Mouse (Mus musculus) brain, adult 2 months (tissue): ENCODE data around the gene Gtsf1.

Experiments used
- DNase-seq: peaks from one replicate; pipeline ENCODE4 v3.0.0; 2011; ENCODE audit warnings: low read depth, low spot score

Gtsf1 gene

DNA sequence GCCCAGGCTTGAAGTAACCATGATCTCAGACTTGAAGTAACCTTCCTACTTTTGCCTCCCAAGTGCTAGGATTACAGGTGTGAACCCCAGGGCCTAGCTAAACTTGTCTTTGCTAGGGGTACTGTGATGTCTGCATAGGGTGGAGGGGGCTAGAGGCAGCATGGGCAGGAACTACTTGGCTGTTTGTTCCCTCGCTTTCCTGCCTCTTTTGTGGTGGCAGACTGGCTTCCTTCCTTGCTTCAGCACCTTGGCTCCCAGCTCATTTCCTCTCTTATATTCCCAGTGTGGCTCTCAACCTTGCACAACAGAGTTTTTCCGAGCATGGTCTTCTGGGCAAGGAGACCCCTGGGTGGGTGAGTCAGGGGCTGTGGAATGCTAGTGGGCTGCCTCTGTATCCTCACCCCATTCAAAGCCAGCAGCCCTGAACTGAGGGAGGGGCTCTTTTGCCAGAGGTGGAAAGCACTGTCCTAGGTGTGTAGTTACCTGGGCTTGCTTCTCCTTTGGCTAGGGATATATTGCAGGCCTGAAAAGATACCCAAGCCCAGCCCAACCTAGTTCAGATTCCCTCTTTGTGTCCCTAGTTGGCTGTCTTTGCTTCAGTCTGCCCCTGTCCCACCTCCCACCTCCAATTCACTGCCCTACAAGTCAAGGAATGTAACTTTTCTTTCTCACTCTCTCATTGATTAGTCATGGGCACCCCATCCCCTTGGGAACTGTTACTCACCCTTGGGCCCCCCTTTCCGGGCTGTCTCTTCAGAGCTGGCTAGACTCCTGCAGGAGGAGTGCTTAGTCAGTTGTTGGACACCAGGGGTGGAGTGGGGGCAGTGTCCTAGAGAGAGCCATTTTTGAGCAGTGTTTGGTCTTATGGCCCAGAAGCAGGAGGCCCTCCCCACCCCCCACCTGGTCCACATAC is 52.3 kb downstream of the Gtsf1 start:
- no peak for DNase-seq

- no peak for DNase-seq
Observed at GRCm38 (mm10) chr15:103376837-103377269, 53.4 kb downstream of the Gtsf1 start.

DNA sequence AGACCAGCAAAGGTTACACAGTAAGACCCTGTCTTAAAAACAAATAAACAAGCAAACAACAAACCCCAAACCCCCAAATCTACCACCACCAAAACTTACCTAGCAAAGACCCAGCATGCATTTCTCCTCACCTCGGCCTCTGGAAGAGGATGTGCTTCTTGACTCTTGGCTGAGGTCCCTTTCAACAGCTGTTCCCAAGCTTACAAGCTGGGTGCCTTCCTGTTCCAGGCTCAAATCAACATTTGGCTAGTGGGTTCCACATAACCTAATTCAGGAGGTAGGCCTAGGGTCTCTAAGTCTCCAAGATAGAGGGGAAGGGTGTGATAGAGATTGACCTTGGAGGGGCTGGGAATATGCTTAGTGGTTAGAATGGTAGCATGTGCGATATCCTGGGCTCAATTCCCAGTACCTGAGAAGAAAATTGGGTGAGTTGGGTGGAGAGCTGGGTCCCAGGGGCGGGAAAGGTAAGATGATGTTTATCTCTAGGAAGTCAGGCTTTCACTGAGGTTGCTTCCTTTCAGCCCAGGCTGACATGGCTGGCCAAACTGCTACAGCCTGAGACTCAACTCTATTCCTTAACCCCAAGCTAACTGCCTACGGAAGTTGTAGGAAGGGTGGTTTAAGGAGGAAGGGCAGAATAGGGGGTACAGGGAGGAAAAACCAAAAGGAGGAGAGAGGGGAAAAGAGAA is 55.0 kb downstream of the Gtsf1 start:
- no peak for DNase-seq

GRCm38 (mm10) chr15:103372461-103372860 is 57.8 kb downstream of the Gtsf1 start:
- no peak for DNase-seq

- DNase-seq: no peak
Observed at GRCm38 (mm10) chr15:103371741-103372140, 58.5 kb downstream of the Gtsf1 start.

GRCm38 (mm10) chr15:103371208-103371607 is 59.1 kb downstream of the Gtsf1 start:
- no peak for DNase-seq

DNA sequence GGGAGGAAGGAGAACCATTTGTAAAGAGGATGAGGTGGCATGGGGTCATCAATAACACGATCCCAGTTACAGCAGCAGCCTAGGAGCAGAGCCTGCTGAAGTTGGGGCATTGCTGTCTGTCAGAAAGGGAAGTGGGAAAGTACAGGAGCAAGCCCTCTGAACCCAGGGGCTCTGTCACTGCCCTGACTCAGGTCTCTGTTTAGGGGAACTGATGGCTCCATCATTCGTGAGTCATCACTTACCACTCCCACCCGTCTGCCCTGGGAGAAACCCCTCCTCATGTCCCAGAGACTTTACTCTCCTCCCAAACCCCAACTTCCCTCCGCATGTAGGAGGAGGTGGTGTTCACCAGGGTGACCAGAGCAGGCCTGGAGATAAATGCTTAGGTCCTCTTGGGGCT is 59.8 kb downstream of the Gtsf1 start:
- DNase-seq: no peak

DNA sequence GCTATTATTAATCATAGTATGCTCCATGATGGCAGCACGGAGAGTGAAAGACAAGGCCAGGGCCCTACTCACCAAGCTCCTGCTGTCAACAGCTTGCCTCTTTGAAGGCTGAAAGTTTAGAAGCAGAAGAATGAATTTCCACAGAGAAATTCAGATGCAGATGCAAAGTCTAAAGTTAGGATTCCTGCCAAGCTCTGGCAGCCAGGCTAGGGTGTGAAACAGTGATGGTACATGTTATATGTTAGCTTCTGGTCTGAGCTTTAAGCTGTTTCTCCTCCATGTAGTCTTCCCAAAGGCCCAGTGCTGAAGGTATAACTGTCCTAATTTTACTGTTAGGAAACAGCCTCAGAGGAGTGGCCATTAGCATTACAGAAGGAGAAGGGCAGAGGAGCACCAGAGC is 61.1 kb downstream of the Gtsf1 start:
- peak; percentile 67 for DNase-seq

- no peak for DNase-seq
Observed at GRCm38 (mm10) chr15:103368179-103368940, 61.9 kb downstream of the Gtsf1 start.

- peak; percentile 31 for DNase-seq
Observed at GRCm38 (mm10) chr15:103366376-103367149, 63.7 kb downstream of the Gtsf1 start, which contains the start of gene Itga5. Gene Itga5 (minus strand): TSS chr15:103366763.

DNA sequence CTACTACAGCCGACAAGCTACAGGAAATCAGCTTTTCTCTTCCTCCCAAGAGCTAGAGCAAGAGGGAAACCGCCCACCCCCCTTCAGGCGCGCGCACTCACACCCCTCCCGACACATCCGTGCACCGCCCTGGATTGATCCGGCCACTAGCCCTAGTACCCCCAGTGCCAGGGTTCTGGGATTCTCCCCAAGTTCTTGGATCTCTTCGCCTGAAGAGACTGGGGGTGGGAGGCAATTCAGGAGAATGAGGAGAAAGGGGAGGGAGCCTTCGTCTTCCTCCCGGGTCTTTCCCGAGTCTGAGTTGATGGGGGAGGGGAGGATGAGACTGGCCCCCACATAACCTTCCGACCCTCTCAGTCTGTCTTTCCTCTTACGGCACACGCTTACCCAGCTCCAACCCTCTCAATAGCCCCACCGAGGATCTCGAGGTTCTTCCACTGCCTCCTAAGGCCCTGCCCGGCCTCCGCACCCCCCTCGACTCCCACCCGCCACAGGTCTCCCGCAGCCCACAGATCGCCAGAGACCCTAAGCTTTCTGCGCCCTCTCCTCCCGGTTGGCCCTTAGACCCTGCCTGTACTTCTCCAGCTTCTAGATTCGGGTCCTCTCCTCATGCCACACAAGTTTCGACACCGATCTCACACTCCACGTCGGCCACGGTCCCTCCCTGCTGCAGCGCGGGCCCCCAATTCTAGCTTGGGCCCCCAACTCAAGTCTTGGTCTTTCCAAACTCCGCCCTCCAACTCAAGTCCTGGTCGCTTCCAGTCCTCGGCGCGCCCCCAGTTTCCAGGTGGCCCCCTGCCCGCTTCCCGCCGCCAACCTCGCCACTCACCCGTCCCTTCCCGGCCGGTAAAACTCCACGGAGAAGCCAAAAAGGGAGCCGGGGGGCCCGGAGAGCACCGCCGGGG is 64.5 kb downstream of the Gtsf1 start:
- no peak for DNase-seq

- no peak for DNase-seq
Observed at GRCm38 (mm10) chr15:103364761-103365160, 65.5 kb downstream of the Gtsf1 start.

GRCm38 (mm10) chr15:103363809-103364208 is 66.5 kb downstream of the Gtsf1 start:
- DNase-seq: no peak

DNA sequence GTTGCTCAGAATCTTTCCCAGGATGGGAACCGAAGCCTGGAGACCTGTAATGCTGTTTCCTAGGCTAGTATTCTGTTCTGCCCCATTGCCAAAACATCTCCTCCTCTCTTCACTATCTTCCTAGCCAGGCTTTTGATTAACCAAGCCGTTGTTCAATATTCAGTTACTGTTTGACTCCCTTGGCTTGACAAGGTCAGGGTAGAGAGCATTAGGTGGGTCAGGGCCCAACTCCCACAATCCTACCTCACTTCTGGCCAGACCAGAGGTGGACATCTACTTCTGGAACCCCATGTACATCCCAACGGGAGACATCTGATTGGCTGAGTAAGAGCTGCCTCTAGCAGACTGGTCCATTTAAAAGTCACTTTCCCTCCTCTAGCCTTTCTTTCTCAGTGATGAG is 67.3 kb downstream of the Gtsf1 start:
- DNase-seq: no peak

- no peak for DNase-seq
Observed at GRCm38 (mm10) chr15:103362333-103362732, 67.9 kb downstream of the Gtsf1 start.

- no peak for DNase-seq
Observed at GRCm38 (mm10) chr15:103361269-103361668, 69.0 kb downstream of the Gtsf1 start.

- peak; percentile 90 for DNase-seq
Observed at GRCm38 (mm10) chr15:103359869-103360602, 70.2 kb downstream of the Gtsf1 start.

DNA sequence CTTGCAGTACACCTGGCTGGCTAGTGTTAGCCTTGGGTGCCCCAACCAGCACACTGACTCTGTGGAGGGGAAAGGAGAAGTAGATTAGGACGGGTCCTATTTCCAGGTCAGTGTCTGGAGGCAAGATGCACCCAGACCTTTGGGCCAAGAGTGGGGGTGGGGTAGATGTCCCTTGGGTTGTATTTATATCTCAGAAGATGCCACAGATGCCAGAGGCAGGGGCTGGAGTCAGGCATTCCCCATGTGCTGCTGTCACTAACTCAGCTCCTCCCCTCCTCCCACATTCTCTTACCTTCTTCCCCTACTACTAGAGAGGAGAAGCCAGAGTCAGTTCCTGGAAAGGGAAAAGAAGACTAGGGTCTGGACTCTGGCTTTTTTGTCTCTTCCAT is 71.2 kb downstream of the Gtsf1 start:
- no peak for DNase-seq
